Mouse (Mus musculus) liver, adult 2 months (tissue): Measurements from ENCODE around the gene Gsk3a.

Experiments used
- CTCF ChIP-seq: fragments of 200-500 bp; IDR thresholded peaks from 2 replicates; pipeline ENCODE4 v1.5.1; 2011; ENCODE audit warnings: low read depth, low read length, control low read depth
- POLR2A ChIP-seq: fragments of 200-500 bp; IDR thresholded peaks from 2 replicates; pipeline ENCODE4 v1.6.1; 2011; ENCODE audit warnings: low read length, control low read depth; ENCODE audit not compliant: insufficient read depth; ENCODE audit errors: extremely low read depth

DNA sequence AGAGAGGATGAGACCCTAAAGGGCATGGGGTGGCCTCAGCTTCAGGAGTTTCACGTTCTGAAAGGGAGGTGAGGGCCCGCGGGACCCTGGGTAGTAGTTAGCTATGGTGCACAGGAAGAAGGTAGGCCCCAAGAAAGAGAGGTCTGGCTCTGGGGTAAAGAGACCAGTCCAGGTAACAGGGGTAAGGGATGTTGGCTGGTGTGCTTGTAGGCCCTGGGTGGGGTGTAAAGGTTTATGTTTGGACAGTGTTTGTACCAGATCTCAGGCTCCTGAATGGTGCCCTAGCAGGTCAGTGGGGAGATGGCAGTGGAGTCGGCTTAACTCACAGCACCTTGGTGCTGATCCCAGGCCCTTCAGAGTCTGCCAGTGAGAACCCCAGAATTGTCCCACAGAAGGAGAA, 31.4 kb upstream of the Gsk3a start:
- TF ChIP-seq CTCF (no peak), POLR2A (no peak)
